Mouse (Mus musculus): Measurements from ENCODE around the gene Asgr1. TPM values are rescaled to one million over a fixed set of nuclear protein-coding genes. Genes with fewer than 3 reads are reported as not detected.

Gene Asgr1
- 4.9 and 5.0 TPM in 2 replicates for polyA plus RNA-seq (2012; rRNA removed)

GRCm38 (mm10) chr11:70053898-70054570, at the start of gene Asgr1:
Gene Asgr1, plus strand, starts transcription at chr11:70054085.

GRCm38 (mm10) chr11:70014880-70015558, 38.9 kb upstream of the Asgr1 start, which contains the start of gene Acadvl:
Gene Acadvl, minus strand, starts transcription at chr11:70015411.

GRCm38 (mm10) chr11:70016669-70017068, 37.2 kb upstream of the Asgr1 start, which contains the start of gene Dlg4:
Gene Dlg4, plus strand, starts transcription at chr11:70016942.

GRCm38 (mm10) chr11:70091986-70092783, 38.3 kb downstream of the Asgr1 start, which contains the start of gene Asgr2:
Gene Asgr2, plus strand, starts transcription at chr11:70092644.

Other genes with a start within 250 kb of the Asgr1 start
- 7.3 and 9.6 TPM in 2 replicates for gene Tmem102, start 248.5 kb upstream of the Asgr1 start, polyA plus RNA-seq (2012; rRNA removed)
- not detected in 2 replicates for gene Gm39566, start 238.8 kb upstream of the Asgr1 start, polyA plus RNA-seq (2012; rRNA removed)
- not detected in 2 replicates for gene Spem2, start 235.6 kb upstream of the Asgr1 start, polyA plus RNA-seq (2012; rRNA removed)
- 0.26 and 0.50 TPM in 2 replicates for gene Spem1, start 231.9 kb upstream of the Asgr1 start, polyA plus RNA-seq (2012; rRNA removed)
- 79.8 and 101 TPM in 2 replicates for gene Nlgn2, start 216.3 kb upstream of the Asgr1 start, polyA plus RNA-seq (2012; rRNA removed)
- 120 and 177 TPM in 2 replicates for gene Tmem256, start 215.6 kb upstream of the Asgr1 start, polyA plus RNA-seq (2012; rRNA removed)
- 145 and 168 TPM in 2 replicates for gene Plscr3, start 207.7 kb upstream of the Asgr1 start, polyA plus RNA-seq (2012; rRNA removed)
- gene Tnk1, start 195.4 kb upstream of the Asgr1 start, polyA plus RNA-seq (2012; rRNA removed), result 5.2 and 6.0 TPM in 2 replicates
- gene Tmem95, start 176.1 kb upstream of the Asgr1 start, polyA plus RNA-seq (2012; rRNA removed), result not detected in 2 replicates
- 9.6 and 10.4 TPM in 2 replicates for gene Kctd11, start 172.7 kb upstream of the Asgr1 start, polyA plus RNA-seq (2012; rRNA removed)
- 1.4 and 1.8 TPM in 2 replicates for gene Acap1, start 158.5 kb upstream of the Asgr1 start, polyA plus RNA-seq (2012; rRNA removed)
- 1.5 TPM in 2 replicates for gene 2810408A11Rik, start 153.1 kb upstream of the Asgr1 start, polyA plus RNA-seq (2012; rRNA removed)
- gene Neurl4, start 153.0 kb upstream of the Asgr1 start, polyA plus RNA-seq (2012; rRNA removed), result 67.0 and 76.7 TPM in 2 replicates
- 83.1 and 141 TPM in 2 replicates for gene Gps2, start 140.2 kb upstream of the Asgr1 start, polyA plus RNA-seq (2012; rRNA removed)
- gene Eif5a, start 132.1 kb upstream of the Asgr1 start, polyA plus RNA-seq (2012; rRNA removed), result 359 and 447 TPM in 2 replicates
- 21.2 and 30.0 TPM in 2 replicates for gene Ybx2, start 118.3 kb upstream of the Asgr1 start, polyA plus RNA-seq (2012; rRNA removed)
- gene Slc2a4, start 105.9 kb upstream of the Asgr1 start, polyA plus RNA-seq (2012; rRNA removed), result 51.0 and 53.2 TPM in 2 replicates
- gene Cldn7, start 89.3 kb upstream of the Asgr1 start, polyA plus RNA-seq (2012; rRNA removed), result 32.6 and 38.7 TPM in 2 replicates
- 99.3 and 120 TPM in 2 replicates for gene Ctdnep1, start 72.9 kb upstream of the Asgr1 start, polyA plus RNA-seq (2012; rRNA removed)
- 60.0 and 74.1 TPM in 2 replicates for gene Elp5, start 71.6 kb upstream of the Asgr1 start, polyA plus RNA-seq (2012; rRNA removed)
- gene Gabarap, start 62.9 kb upstream of the Asgr1 start, polyA plus RNA-seq (2012; rRNA removed), result 406 and 430 TPM in 2 replicates
- 18.6 and 19.8 TPM in 2 replicates for gene Phf23, start 58.3 kb upstream of the Asgr1 start, polyA plus RNA-seq (2012; rRNA removed)
- gene Dvl2, start 53.5 kb upstream of the Asgr1 start, polyA plus RNA-seq (2012; rRNA removed), result 30.5 and 32.6 TPM in 2 replicates
- 70.9 and 79.8 TPM in 2 replicates for gene Acadvl, start 38.7 kb upstream of the Asgr1 start, polyA plus RNA-seq (2012; rRNA removed)
- 35.0 and 35.2 TPM in 2 replicates for gene Dlg4, start 37.1 kb upstream of the Asgr1 start, polyA plus RNA-seq (2012; rRNA removed)
- gene Asgr2, start 38.6 kb downstream of the Asgr1 start, polyA plus RNA-seq (2012; rRNA removed), result 2.4 and 2.6 TPM in 2 replicates
- gene Mgl2, start 76.2 kb downstream of the Asgr1 start, polyA plus RNA-seq (2012; rRNA removed), result 6.0 and 6.3 TPM in 2 replicates
- 6.2 and 8.4 TPM in 2 replicates for gene Clec10a, start 102.1 kb downstream of the Asgr1 start, polyA plus RNA-seq (2012; rRNA removed)
- gene Slc16a11, start 158.7 kb downstream of the Asgr1 start, polyA plus RNA-seq (2012; rRNA removed), result 33.1 and 52.2 TPM in 2 replicates
- 13.6 and 14.5 TPM in 2 replicates for gene Slc16a13, start 167.0 kb downstream of the Asgr1 start, polyA plus RNA-seq (2012; rRNA removed)
- gene Bcl6b, start 175.7 kb downstream of the Asgr1 start, polyA plus RNA-seq (2012; rRNA removed), result 7.9 and 11.3 TPM in 2 replicates
- 74.4 and 91.7 TPM in 2 replicates for gene 0610010K14Rik, start 183.8 kb downstream of the Asgr1 start, polyA plus RNA-seq (2012; rRNA removed)
- gene Gm21988, start 185.7 kb downstream of the Asgr1 start, polyA plus RNA-seq (2012; rRNA removed), result 7.1 and 9.5 TPM in 2 replicates
- gene Rnasek, start 185.8 kb downstream of the Asgr1 start, polyA plus RNA-seq (2012; rRNA removed), result 168 and 203 TPM in 2 replicates
- 6.0 and 6.8 TPM in 2 replicates for gene Alox12, start 201.3 kb downstream of the Asgr1 start, polyA plus RNA-seq (2012; rRNA removed)